In genomic region chr11:44086951-44087350, GRCm38 (mm10) we compare ENCODE assay signal across 10 mouse cellular contexts.
DNase-seq lines count a peak whose midpoint lies in the region; ATAC-seq and TF ChIP-seq lines count a peak whose summit lies in the region.
"Had no signal": no experiment of that assay in that cellular context is flagged by ENCODE, and none has a peak within 500 bp of the region (broad histone marks: within the 10 kb centered on the region; RNA-seq: fewer than 3 reads in every experiment).

No protein-coding gene starts in this region.

- TF ChIP-seq CTCF in heart, postnatal 0 days (IDR thresholded peaks at IDR 0.05; ENCODE audit: low read depth) = peak; percentile 35
- TF ChIP-seq CTCF in MEL (IDR thresholded peaks at IDR 0.05 in 2 of 3, conservative IDR thresholded peaks at IDR 0.05 in 1 of 3; ENCODE audit: control insufficient read depth in 1 of 3, insufficient read depth in 1 of 3, low read depth in 2 of 3, low read length in 3 of 3, poor library complexity in 1 of 3, severe bottlenecking in 1 of 3) = peak; percentile 15 to 36 (median 32); a peak in 4 of 6 replicates

- no peak for TF ChIP-seq POLR2A in MEL (IDR thresholded peaks at IDR 0.05; ENCODE audit: control insufficient read depth in 1 of 2, insufficient read depth in 1 of 2, low read depth in 1 of 2, low read length in 2 of 2, poor library complexity in 1 of 2)

- no peak overlapping the region for H3K4me2 ChIP-seq in heart, postnatal 0 days (ENCODE audit: low read depth, low read length)
- H3K4me2 ChIP-seq in forebrain, embryonic 16.5 days (ENCODE audit: low read length) = no peak overlapping the region

- no peak for ATAC-seq in heart, postnatal 0 days (ENCODE audit: insufficient read depth, low read depth)
- peak; percentile 53 to 66; a peak in 2 of 4 replicates for ATAC-seq in hematopoietic stem cell, adult 5-6 weeks (replicated peaks in 1 of 2; ENCODE audit: insufficient read depth in 1 of 2, low FRiP score in 2 of 2, low TSS enrichment in 1 of 2, low read depth in 1 of 2, poor library complexity in 2 of 2, severe bottlenecking in 2 of 2)
- ATAC-seq in forebrain, embryonic 16.5 days = no peak

- TF ChIP-seq RAD21 in MEL (IDR thresholded peaks at IDR 0.05; ENCODE audit: low read depth, low read length) = no peak

- H3K27me3 ChIP-seq in heart, postnatal 0 days (ENCODE audit: control insufficient read depth, insufficient read depth, low read length) = no peaks in the 10 kb centered on the region
- H3K27me3 ChIP-seq in MEL (ENCODE audit: control insufficient read depth in 1 of 2, insufficient read depth in 2 of 2, low read length in 2 of 2) = no peaks in the 10 kb centered on the region
- no peaks in the 10 kb centered on the region for H3K27me3 ChIP-seq in forebrain, embryonic 16.5 days (replicated peaks; ENCODE audit: control insufficient read depth, insufficient read depth, low read length)
- no peaks in the 10 kb centered on the region for H3K27me3 ChIP-seq in midbrain, embryonic 10.5 days (ENCODE audit: low read depth, poor library complexity, severe bottlenecking)

- intact Hi-C loops in heart, postnatal 14 days (cut with DNase I) = no loop called here

- H3K9me3 ChIP-seq in heart, postnatal 0 days (replicated peaks; ENCODE audit: control insufficient read depth, low read length) = no peaks in the 10 kb centered on the region
- no peaks in the 10 kb centered on the region for H3K9me3 ChIP-seq in MEL (replicated peaks; ENCODE audit: insufficient read depth, low read length)
- H3K9me3 ChIP-seq in forebrain, embryonic 16.5 days (ENCODE audit: control insufficient read depth, low read length) = no peaks in the 10 kb centered on the region
- H3K9me3 ChIP-seq in midbrain, embryonic 10.5 days (replicated peaks) = no peaks in the 10 kb centered on the region
- H3K9me3 ChIP-seq: hindbrain, embryonic 10.5 days had no signal

- H3K4me1 ChIP-seq in heart, postnatal 0 days (ENCODE audit: control insufficient read depth, insufficient read depth) = no peaks in the 10 kb centered on the region
- no peaks in the 10 kb centered on the region for H3K4me1 ChIP-seq in MEL (ENCODE audit: control insufficient read depth in 1 of 2, insufficient read depth in 2 of 2, low read length in 2 of 2)
- no peaks in the 10 kb centered on the region for H3K4me1 ChIP-seq in forebrain, embryonic 16.5 days (replicated peaks; ENCODE audit: control insufficient read depth, insufficient read depth, low read length)
- H3K4me1 ChIP-seq in midbrain, embryonic 10.5 days = no peaks in the 10 kb centered on the region
- H3K4me1 ChIP-seq: hindbrain, embryonic 10.5 days had no signal

- no peak for TF ChIP-seq EP300 in heart, postnatal 0 days (IDR thresholded peaks at IDR 0.05; ENCODE audit: low read depth)
- TF ChIP-seq EP300 in MEL (IDR thresholded peaks at IDR 0.05; ENCODE audit: low read depth in 1 of 2, low read length in 2 of 2) = no peak

- H3K27ac ChIP-seq in heart, postnatal 0 days (ENCODE audit: low read depth) = no peak overlapping the region
- no peak overlapping the region for H3K27ac ChIP-seq in MEL (ENCODE audit: control insufficient read depth, low read depth, low read length)
- no peak overlapping the region for H3K27ac ChIP-seq in forebrain, embryonic 16.5 days (ENCODE audit: low read length)
- H3K27ac ChIP-seq in midbrain, embryonic 10.5 days (replicated peaks) = no peak overlapping the region
- H3K27ac ChIP-seq: hindbrain, embryonic 10.5 days had no signal

- no peak for DNase-seq in heart, postnatal 0 days (ENCODE audit: low spot score)
- no peak for DNase-seq in heart, postnatal 14 days
- DNase-seq in 3T3-L1 (ENCODE audit: low read depth, low spot score) (peak; percentile 34), MEL (ENCODE audit: low read depth, low spot score) (peak; percentile 3)
- DNase-seq in c-Kit-positive CD71-positive TER-119-positive erythroid progenitor cells, embryonic 14.5 days (ENCODE audit: low spot score) = no peak
- no peak for DNase-seq in midbrain, embryonic 10.5 days (ENCODE audit: low spot score)
- DNase-seq: cerebellum, postnatal 36 days had no signal

- no peak overlapping the region for H3K9ac ChIP-seq in heart, postnatal 0 days (replicated peaks; ENCODE audit: low read depth, low read length)
- H3K9ac ChIP-seq in MEL (ENCODE audit: control insufficient read depth, low read depth, low read length, poor library complexity, severe bottlenecking) = no peak overlapping the region
- H3K9ac ChIP-seq in forebrain, embryonic 16.5 days (replicated peaks; ENCODE audit: low read depth, low read length) = no peak overlapping the region

- no peaks in the 10 kb centered on the region for H3K36me3 ChIP-seq in heart, postnatal 0 days (replicated peaks; ENCODE audit: control insufficient read depth, insufficient read depth, low read length)
- H3K36me3 ChIP-seq in MEL (ENCODE audit: control insufficient read depth in 1 of 2, insufficient read depth in 2 of 2, low read length in 2 of 2) = no peaks in the 10 kb centered on the region
- no peaks in the 10 kb centered on the region for H3K36me3 ChIP-seq in forebrain, embryonic 16.5 days (ENCODE audit: control insufficient read depth, insufficient read depth)
- H3K36me3 ChIP-seq in midbrain, embryonic 10.5 days = no peaks in the 10 kb centered on the region
- H3K36me3 ChIP-seq: hindbrain, embryonic 10.5 days had no signal

- WGBS in heart, postnatal 0 days = 61% methylated on average over 2 of the region's 2 CpGs
- WGBS in forebrain, embryonic 16.5 days = 66% methylated on average over 2 of the region's 2 CpGs
- 73% methylated on average over 2 of the region's 2 CpGs for WGBS in midbrain, embryonic 10.5 days

- H3K79me2 ChIP-seq in MEL (ENCODE audit: control insufficient read depth, insufficient read depth, low read length, poor library complexity) = no peaks in the 10 kb centered on the region

- H3K4me3 ChIP-seq in heart, postnatal 0 days (ENCODE audit: low read depth, low read length) = no peak overlapping the region
- H3K4me3 ChIP-seq in MEL (ENCODE audit: control insufficient read depth in 1 of 2, insufficient read depth in 1 of 2, low read depth in 2 of 2, low read length in 2 of 2) = no peak overlapping the region
- no peak overlapping the region for H3K4me3 ChIP-seq in forebrain, embryonic 16.5 days (replicated peaks; ENCODE audit: low read length)
- H3K4me3 ChIP-seq in midbrain, embryonic 10.5 days = no peak overlapping the region
- H3K4me3 ChIP-seq: hindbrain, embryonic 10.5 days had no signal

TF ChIP-seq in MEL, 35 proteins besides CTCF, POLR2A, EP300 and RAD21:
- TF ChIP-seq RCOR1 (IDR thresholded peaks at IDR 0.05; ENCODE audit: low read depth, low read length) = no peak
- no peak for TF ChIP-seq POLR2AphosphoS5 (IDR thresholded peaks at IDR 0.05; ENCODE audit: borderline replicate concordance, low read depth, low read length)
- peak; percentile 15; the same call in 1 of the 2 replicates for TF ChIP-seq SMC3 (IDR thresholded peaks at IDR 0.05; ENCODE audit: low read depth, low read length)
- TF ChIP-seq HCFC1 (IDR thresholded peaks at IDR 0.05; ENCODE audit: low read depth, low read length) = no peak
- no peak for TF ChIP-seq E2F4 (IDR thresholded peaks at IDR 0.05; ENCODE audit: borderline replicate concordance, low read depth, low read length)

Comparison
In these comparisons a context has a peak if more than half of its experiments do, and no peak if none do; other contexts are left out.
1. ATAC-seq: peak in hematopoietic stem cell, adult 5-6 weeks (2 of 2); none in heart, postnatal 0 days (single experiment) and forebrain, embryonic 16.5 days (single experiment).
2. DNase-seq: peak in 3T3-L1 (single experiment) and MEL (single experiment); none in heart, postnatal 0 days (single experiment), heart, postnatal 14 days (0 of 2), c-Kit-positive CD71-positive TER-119-positive erythroid progenitor cells, embryonic 14.5 days (single experiment) and midbrain, embryonic 10.5 days (single experiment).